Mouse (Mus musculus) liver, embryonic 14.5 days (tissue): ENCODE results near the gene Parva. TPM values are rescaled to one million over a fixed set of nuclear protein-coding genes. Genes with fewer than 3 reads are reported as not detected.

ENCODE experiments used
- ATAC-seq: fragments of 200-750 bp; cut with Nextera tagmentation; 2 replicates; pipeline ENCODE4 v1.8.0; 2017; ENCODE audit warnings: moderate number of reproducible peaks, mild to moderate bottlenecking, moderate library complexity; ENCODE audit not compliant: insufficient read depth
- DNase-seq, 3 experiments: peaks; one replicate each; pipeline ENCODE4 v3.0.0-alpha.2; 2012 to 2013; ENCODE audit warnings: low read depth in 3 of 3, low spot score in 3 of 3
- H3K27ac ChIP-seq: fragments of 300-500 bp; sonication (generic); 2 replicates; pipeline ENCODE4 v1.5.1; 2014; ENCODE audit warnings: moderate library complexity, mild to moderate bottlenecking, control low read depth, inconsistent platforms
- H3K27me3 ChIP-seq: fragments of 300-500 bp; sonication (generic); 2 replicates; pipeline ENCODE4 v1.6.1; 2014; ENCODE audit warnings: mild to moderate bottlenecking, low read length, moderate library complexity; ENCODE audit not compliant: control insufficient read depth, insufficient read depth
- H3K36me3 ChIP-seq: fragments of 300-500 bp; sonication (generic); replicated peaks from 2 replicates; pipeline ENCODE4 v1.6.1; 2014; ENCODE audit warnings: low read depth; ENCODE audit not compliant: control insufficient read depth, insufficient read depth
- H3K4me1 ChIP-seq, 2 experiments: fragments of 200-500 bp in 1 of 2; fragments of 300-500 bp in 1 of 2; sonication (generic) in 1 of 2; replicated peaks; 2 replicates each; pipeline ENCODE4 v1.6.1; 2012 to 2014; ENCODE audit warnings: antibody characterized with exemption in 1 of 2, inconsistent platforms in 1 of 2, low read length in 1 of 2; ENCODE audit not compliant: control insufficient read depth in 2 of 2, insufficient read depth in 2 of 2
- H3K4me2 ChIP-seq: fragments of 300-500 bp; sonication (generic); 2 replicates; pipeline ENCODE4 v1.6.1; 2014; ENCODE audit warnings: low read depth, mild to moderate bottlenecking, control low read depth, moderate library complexity
- H3K4me3 ChIP-seq, 2 experiments: fragments of 200-500 bp in 1 of 2; fragments of 300-500 bp in 1 of 2; sonication (generic) in 1 of 2; 2 replicates each; pipeline ENCODE4 v1.5.1; 2012 to 2014; ENCODE audit warnings: low read depth in 2 of 2, low read length in 2 of 2, mild to moderate bottlenecking in 2 of 2, control low read depth in 1 of 2, inconsistent platforms in 1 of 2, moderate library complexity in 1 of 2; ENCODE audit not compliant: insufficient read depth in 1 of 2
- H3K9ac ChIP-seq: fragments of 300-500 bp; sonication (generic); replicated peaks from 2 replicates; pipeline ENCODE4 v1.6.1; 2014; ENCODE audit warnings: mild to moderate bottlenecking, control low read depth, moderate library complexity
- H3K9me3 ChIP-seq: fragments of 300-500 bp; sonication (generic); 2 replicates; pipeline ENCODE4 v1.6.1; 2016; ENCODE audit warnings: low read length, mixed read lengths; ENCODE audit not compliant: control insufficient read depth
- CTCF ChIP-seq: IDR thresholded peaks from 2 replicates; pipeline ENCODE4 v1.5.1; 2016; ENCODE audit warnings: antibody characterized with exemption, low read depth, control low read depth
- EP300 ChIP-seq: IDR thresholded peaks from 2 replicates; pipeline ENCODE4 v1.6.1; 2016; ENCODE audit warnings: antibody characterized with exemption, low read depth
- WGBS: fragments of 180-500 bp; shearing (Covaris S2); extraction: QIAGEN DNeasy Blood & Tissue Kit; methylation state at CpG from one replicate; pipeline ENCODE4 v1.1.7; 2014; ENCODE audit not compliant: insufficient replicate concordance; 5-methylcytosine and 5-hydroxymethylcytosine counted together
- polyA plus RNA-seq, 2 experiments: library from polyadenylated mRNA; depleted of rRNA in 1 of 2; stranded (reverse) in 1 of 2; unstranded in 1 of 2; fragments of >200 nt; fragmentation: Nextera tagmentation in 1 of 2; extraction: Ambion mirVana in 1 of 2; gene quantifications; 2 replicates each; pipeline versions ENCODE4 v1.2.1 to v1.2.3; 2012 to 2014

Gene Parva
- polyA plus RNA-seq, 2 experiments, result 3.6 to 4.7 TPM

DNA sequence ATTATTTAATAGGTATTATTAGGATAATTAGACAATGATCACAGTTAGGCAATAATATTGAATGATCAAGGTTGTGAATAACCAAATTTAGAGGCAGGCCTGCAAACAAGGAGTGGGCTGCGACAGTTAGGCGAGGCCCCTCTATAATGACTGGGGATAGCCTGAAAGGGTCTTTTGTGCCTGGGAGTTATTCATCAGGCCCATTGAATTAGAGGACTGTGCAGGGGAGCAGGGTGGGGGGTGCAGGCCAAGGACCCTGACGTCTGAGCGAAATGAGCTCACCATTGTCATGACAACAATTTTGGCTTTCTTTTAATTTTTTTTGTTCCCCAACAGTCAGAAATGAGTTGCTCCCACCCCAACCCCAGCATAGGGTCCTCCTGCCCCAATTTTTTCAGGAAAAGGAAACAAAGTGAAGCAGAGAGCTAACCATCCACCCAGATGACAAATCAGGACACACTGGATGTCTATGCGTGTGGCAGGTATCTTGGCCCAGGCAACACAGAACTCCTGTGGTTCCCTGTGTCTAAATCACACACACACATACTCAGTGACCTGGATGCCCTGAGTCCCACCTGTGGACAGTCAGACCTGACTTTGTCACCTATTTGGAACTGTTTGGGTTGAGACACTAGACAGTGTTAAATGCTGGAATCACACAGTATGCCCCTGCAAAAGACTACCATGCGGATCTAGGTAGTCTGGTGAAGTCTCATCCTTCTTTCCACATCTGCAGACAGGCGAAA, 27.7 kb upstream of the Parva start:
- Histone ChIP-seq H3K36me3 (no peaks in the 10 kb centered on the region), H3K9ac (no peak overlapping the region), H3K4me3 (no peak overlapping the region), H3K9me3 (no peaks in the 10 kb centered on the region), H3K27me3 (no peaks in the 10 kb centered on the region), H3K27ac (no peak overlapping the region), H3K4me1 (no peaks in the 10 kb centered on the region; a peak in 1 of 4 replicates), H3K4me2 (no peak overlapping the region)
- 66% methylated on average over 7 of the region's 7 CpGs for WGBS
- ATAC-seq (no peak), DNase-seq (no peak)
- no peak for TF ChIP-seq CTCF

DNA sequence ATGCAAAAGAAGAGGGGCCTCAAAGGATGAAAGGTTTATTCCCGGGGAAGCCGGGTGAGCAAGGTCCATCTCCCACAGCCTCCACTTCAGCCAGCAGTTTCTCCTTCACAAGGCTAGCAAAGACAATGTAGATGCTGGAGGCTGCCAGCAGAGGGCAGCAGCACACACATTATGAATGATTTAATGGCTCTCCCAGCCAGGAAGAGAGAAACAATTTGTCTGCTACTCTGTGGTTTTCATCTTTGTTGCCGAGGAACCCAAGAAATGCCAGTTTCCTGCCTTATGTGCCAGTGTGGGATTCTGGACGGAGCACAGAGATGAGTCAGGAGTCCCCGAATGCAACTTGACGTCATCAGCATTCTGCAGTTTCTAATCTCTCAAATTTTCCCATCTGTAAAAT, 27.1 kb upstream of the Parva start:
- Histone ChIP-seq H3K27ac (no peak overlapping the region), H3K4me3 (no peak overlapping the region), H3K4me2 (no peak overlapping the region), H3K9me3 (no peaks in the 10 kb centered on the region), H3K27me3 (no peaks in the 10 kb centered on the region), H3K4me1 (no peaks in the 10 kb centered on the region; a peak in 2 of 4 replicates), H3K36me3 (no peaks in the 10 kb centered on the region), H3K9ac (no peak overlapping the region)
- WGBS, result 29% methylated on average over 6 of the region's 6 CpGs
- TF ChIP-seq CTCF, result peak; percentile 83
- TF ChIP-seq EP300, result no peak
- ATAC-seq (no peak), DNase-seq (peak in 1 of 3 experiments; percentile 14)

GRCm38 (mm10) chr7:112405061-112405460, 22.2 kb upstream of the Parva start:
- Histone ChIP-seq H3K4me3 (no peak overlapping the region), H3K36me3 (no peaks in the 10 kb centered on the region), H3K27me3 (no peaks in the 10 kb centered on the region), H3K9ac (no peak overlapping the region), H3K27ac (no peak overlapping the region), H3K9me3 (no peaks in the 10 kb centered on the region), H3K4me1 (no peaks in the 10 kb centered on the region; a peak in 2 of 4 replicates), H3K4me2 (no peak overlapping the region)
- WGBS, result 25% methylated on average over 2 of the region's 2 CpGs
- no peak for ATAC-seq
- DNase-seq, result no peak
- TF ChIP-seq EP300, result no peak
- no peak for TF ChIP-seq CTCF

GRCm38 (mm10) chr7:112405578-112405977, 21.7 kb upstream of the Parva start:
- DNase-seq, result no peak
- Histone ChIP-seq H3K4me2 (no peak overlapping the region), H3K27me3 (no peaks in the 10 kb centered on the region)

DNA sequence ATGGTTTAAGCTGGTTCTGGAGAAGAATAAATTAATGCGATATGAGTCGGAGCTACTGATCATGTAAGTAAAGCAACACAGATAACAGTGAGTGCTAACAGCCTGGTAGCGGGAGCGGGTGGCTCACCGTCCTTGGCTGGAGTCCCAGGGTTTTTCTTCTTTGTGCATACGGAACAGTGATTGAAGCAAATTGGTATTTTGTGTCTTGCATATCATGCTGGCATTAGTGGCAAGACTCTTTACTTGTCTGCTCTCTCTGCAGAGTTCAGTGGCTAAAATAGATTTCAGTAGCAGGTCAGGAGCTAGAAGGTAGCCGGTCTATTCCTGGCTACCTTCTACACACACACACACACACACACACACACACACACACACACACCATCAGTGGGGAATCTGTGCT, 19.7 kb upstream of the Parva start:
- Histone ChIP-seq H3K4me2 (no peak overlapping the region), H3K9me3 (no peaks in the 10 kb centered on the region), H3K27ac (no peak overlapping the region), H3K4me1 (no peaks in the 10 kb centered on the region; a peak in 2 of 4 replicates), H3K4me3 (no peak overlapping the region), H3K9ac (no peak overlapping the region), H3K36me3 (no peaks in the 10 kb centered on the region), H3K27me3 (no peaks in the 10 kb centered on the region)
- ATAC-seq, result no peak
- no peak for TF ChIP-seq CTCF
- no peak for TF ChIP-seq EP300
- 66% methylated on average over 7 of the region's 7 CpGs for WGBS
- DNase-seq, result no peak

More at GRCm38 (mm10) chr7:112405578-112405977, 21.7 kb upstream of the Parva start:
- WGBS, result 52% methylated on average over 8 of the region's 8 CpGs
- Histone ChIP-seq H3K27ac (no peak overlapping the region), H3K4me1 (no peaks in the 10 kb centered on the region; a peak in 2 of 4 replicates), H3K4me3 (no peak overlapping the region), H3K36me3 (no peaks in the 10 kb centered on the region), H3K9me3 (no peaks in the 10 kb centered on the region), H3K9ac (no peak overlapping the region)
- ATAC-seq, result no peak
- no peak for TF ChIP-seq CTCF
- TF ChIP-seq EP300, result no peak
